Mouse (Mus musculus) cerebral cortex, adult 2 months (tissue): ENCODE results near the gene Slco3a1.

Source experiments
- WGBS: fragments of 180-500 bp; shearing (Covaris S2); methylation state at CpG from one replicate; pipeline ENCODE4 v1.1.7; 2018; 5-methylcytosine and 5-hydroxymethylcytosine counted together

The Slco3a1 gene

GRCm38 (mm10) chr7:74528182-74528581 is 26.4 kb downstream of the Slco3a1 start:
- WGBS = 88% methylated on average over 5 of the region's 5 CpGs

- 87% methylated on average over 6 of the region's 6 CpGs for WGBS
These were observed 26.9 kb downstream of the Slco3a1 start for GRCm38 (mm10) chr7:74527689-74528088.

GRCm38 (mm10) chr7:74526030-74526429 is 28.6 kb downstream of the Slco3a1 start:
- 69% methylated on average over 4 of the region's 4 CpGs for WGBS

DNA sequence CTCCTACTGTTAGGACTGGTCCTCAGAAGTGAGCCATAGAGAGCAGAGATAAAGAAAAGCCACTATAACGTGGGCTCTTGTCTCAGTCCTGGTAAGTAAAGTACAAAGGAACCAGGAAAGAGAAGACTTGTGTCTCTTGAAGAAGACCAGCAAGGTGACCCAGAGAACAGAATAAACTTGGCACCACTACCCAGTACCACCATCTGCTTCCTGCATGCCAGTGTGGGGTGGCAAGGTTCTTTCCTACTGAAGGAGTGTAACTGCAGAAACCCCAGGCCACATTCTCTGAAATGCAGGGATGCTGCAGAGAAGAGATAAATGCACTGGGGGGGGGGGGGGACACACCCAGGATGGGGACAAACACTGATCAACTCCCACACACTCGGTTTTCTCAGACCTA is 29.0 kb downstream of the Slco3a1 start:
- WGBS = 66% methylated on average over 2 of the region's 2 CpGs

DNA sequence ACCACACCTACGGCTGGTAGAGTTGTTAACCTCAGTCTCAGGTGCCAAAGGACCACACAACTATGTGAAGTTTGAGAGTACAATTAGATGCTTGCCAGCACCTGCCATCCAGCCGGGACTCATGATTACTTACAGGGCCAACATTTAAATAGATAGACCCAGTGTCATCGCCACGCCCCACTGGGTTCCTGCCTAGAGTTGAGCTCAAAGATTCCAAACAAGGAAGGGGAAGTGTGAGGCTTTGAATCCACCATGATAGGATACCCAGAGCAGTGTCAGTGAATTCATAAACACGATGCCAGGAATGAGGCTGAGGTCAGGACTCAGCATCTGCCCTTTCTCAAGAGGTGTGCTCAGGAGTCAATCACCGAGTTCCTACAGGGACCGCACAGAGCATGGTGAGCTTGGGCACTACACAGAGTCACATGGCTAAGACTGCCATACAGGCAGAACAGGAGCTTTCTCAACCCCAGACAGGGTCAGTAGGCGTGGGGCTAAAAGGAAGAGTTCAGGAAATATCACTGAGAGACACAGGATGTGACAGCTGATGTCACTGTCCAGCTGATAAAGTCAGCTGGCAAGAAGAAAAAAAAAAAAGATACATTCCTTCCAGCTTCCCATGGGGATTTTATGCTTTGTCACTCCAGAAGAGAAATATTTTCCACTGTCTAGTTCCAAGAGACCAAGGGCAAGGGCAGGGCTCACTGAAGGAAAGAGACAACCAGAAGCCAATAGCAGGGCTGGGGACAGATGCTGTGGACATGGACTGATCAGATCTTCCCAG is 30.2 kb downstream of the Slco3a1 start:
- 91% methylated on average over 8 of the region's 8 CpGs for WGBS

- 84% methylated on average over 4 of the region's 4 CpGs for whole genome bisulfite sequencing
These were observed 31.5 kb downstream of the Slco3a1 start for GRCm38 (mm10) chr7:74523086-74523485.

- WGBS = 76% methylated on average over 4 of the region's 4 CpGs
These were observed 32.3 kb downstream of the Slco3a1 start for GRCm38 (mm10) chr7:74522260-74522659.

DNA sequence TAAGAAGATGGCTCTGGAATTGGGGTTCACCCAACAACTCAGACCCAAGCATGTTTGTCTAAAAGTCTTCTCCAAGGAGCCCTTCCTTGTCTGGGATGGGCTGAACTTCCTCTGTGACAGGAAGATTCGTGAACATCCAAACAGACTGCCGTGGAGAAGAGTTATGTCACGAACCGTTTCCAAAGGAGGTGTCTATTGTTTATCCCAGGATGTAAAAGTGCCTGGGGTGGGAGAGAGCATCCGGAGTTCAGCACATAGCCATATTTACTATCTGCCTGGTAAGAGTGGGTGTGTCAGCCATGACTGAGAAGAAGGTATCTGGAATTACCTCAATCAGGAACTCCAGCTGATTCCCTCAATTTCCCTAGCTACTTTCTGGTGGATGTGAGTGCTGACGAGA is 35.2 kb downstream of the Slco3a1 start:
- WGBS = 72% methylated on average over 6 of the region's 6 CpGs

- WGBS = 84% methylated on average over 1 of the region's 1 CpGs
These were observed 35.8 kb downstream of the Slco3a1 start for GRCm38 (mm10) chr7:74518776-74519175.

- WGBS = 88% methylated on average over 5 of the region's 5 CpGs
These were observed 36.3 kb downstream of the Slco3a1 start for GRCm38 (mm10) chr7:74518255-74518654.

DNA sequence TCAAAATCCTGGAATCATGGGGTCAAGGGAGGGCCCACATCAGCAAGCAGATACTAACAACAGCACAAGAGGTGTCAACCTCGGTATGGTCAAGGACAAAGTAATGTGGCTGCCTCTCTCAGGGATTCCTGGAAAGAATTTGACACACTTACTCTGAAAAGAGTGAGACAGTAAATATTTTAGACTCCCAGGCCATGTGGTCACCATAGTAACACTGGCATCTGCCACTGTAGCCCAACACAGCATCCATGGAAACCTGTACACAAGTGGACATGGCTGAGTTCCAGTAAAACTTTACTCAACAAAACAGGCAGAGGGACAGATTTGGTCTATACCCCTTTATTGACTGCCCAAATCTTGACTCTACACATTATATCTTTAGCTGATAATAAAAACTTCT is 43.9 kb downstream of the Slco3a1 start:
- 42% methylated on average over 1 of the region's 1 CpGs for WGBS

- WGBS = 76% methylated on average over 4 of the region's 4 CpGs
These were observed 46.4 kb downstream of the Slco3a1 start for GRCm38 (mm10) chr7:74508205-74508604.

DNA sequence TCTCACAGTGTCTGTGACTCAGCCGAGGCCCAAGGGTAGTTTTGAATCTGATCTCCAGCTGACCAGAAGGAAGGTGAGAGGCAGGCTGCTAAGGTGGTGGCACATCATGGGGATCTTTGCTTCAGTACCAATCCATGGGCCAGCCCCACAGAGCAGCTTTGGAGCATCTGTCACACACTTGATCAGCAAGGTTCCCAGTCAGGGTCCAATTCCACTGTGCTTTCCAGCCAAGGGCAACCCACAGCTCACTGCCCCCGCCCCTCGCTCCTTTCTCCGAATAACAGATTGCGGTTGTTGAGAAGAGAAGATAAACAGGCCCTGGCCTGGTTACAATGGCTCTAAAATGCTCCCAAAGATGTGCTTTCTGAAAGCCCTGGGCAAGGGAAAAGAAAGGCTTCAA is 47.7 kb downstream of the Slco3a1 start:
- WGBS = 86% methylated on average over 5 of the region's 5 CpGs

- 87% methylated on average over 10 of the region's 10 CpGs for WGBS
These were observed 48.9 kb downstream of the Slco3a1 start for GRCm38 (mm10) chr7:74505635-74506034.

DNA sequence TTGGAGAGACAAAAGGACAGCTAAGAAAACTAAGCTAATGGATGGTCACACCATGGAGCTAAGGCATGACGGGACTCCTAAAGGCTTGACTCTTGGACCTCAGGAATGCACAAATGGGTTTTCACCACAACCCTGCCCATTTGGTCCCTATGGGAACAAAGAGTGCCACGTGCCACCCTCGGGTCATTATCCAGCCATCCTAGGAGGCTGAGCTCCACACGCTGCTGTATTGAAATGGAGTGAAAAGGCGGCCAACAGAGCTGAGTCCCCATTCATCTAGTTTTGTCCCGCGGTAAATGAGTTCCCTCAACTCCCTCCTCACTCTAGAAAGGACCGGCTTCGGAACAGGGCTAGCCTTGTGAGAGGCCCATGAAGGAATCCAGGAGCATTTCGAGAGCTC is 53.4 kb downstream of the Slco3a1 start:
- 63% methylated on average over 10 of the region's 10 CpGs for WGBS

GRCm38 (mm10) chr7:74499470-74499869 is 55.1 kb downstream of the Slco3a1 start:
- WGBS = 87% methylated on average over 5 of the region's 5 CpGs

- 61% methylated on average over 4 of the region's 4 CpGs for WGBS
These were observed 56.2 kb downstream of the Slco3a1 start for GRCm38 (mm10) chr7:74498266-74498980.

- 82% methylated on average over 2 of the region's 2 CpGs for WGBS
These were observed 57.4 kb downstream of the Slco3a1 start for GRCm38 (mm10) chr7:74497203-74497602.

DNA sequence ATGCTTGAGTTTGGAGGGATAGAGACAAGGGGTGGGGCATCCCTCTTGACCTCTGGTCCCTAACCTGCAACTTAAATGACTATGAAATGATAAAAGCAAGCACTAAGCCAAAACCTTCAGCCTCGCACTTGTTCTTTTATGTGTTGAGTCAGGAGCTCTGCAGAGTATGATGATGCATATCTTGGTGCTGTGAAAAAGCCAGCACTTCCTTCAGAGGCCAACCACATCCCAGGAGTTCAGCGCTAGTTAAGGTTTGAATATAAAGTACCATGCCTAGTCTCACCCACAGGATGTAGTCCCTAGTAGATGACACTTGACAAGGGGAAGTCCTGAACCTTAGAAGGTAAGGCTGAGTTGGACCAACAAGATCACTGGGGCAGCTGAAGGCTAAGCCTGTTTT is 59.1 kb downstream of the Slco3a1 start:
- WGBS = 71% methylated on average over 2 of the region's 2 CpGs

GRCm38 (mm10) chr7:74493775-74494174 is 60.8 kb downstream of the Slco3a1 start:
- WGBS = 95% methylated on average over 1 of the region's 1 CpGs

DNA sequence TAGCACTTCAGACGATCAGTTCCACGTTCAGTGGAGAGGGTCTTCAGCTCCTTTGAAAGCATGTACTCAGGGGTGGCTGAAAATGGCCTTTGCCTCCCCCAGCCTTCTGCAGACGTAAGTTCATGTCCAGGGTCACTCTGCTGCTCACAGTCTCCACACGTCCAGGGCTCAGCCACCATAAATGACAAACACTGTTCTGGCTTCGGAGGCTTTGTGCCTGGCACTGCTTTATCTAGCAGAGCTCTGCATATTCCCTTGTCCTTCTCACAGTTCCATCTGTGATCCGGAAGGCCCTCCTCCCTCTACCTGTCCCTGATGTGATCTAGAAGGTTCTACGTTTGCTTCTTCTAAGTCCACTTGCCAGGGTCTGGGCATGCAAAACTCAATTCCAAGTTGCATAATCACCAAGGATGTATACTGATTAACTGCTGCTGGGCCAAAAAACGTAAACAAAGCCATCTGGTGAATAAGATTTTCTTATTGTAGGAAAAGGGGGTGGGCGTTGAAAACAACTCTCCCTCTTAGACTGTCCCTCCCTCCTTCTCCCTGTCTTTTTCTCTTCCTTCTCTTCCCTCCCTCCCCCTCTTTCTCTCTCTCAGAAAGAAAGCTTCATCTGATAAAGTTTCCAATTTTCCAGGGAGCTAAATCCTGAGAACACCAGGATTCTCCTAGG is 62.8 kb downstream of the Slco3a1 start:
- 65% methylated on average over 9 of the region's 9 CpGs for WGBS

GRCm38 (mm10) chr7:74488141-74488540 is 66.4 kb downstream of the Slco3a1 start:
- 72% methylated on average over 3 of the region's 3 CpGs for whole genome bisulfite sequencing

DNA sequence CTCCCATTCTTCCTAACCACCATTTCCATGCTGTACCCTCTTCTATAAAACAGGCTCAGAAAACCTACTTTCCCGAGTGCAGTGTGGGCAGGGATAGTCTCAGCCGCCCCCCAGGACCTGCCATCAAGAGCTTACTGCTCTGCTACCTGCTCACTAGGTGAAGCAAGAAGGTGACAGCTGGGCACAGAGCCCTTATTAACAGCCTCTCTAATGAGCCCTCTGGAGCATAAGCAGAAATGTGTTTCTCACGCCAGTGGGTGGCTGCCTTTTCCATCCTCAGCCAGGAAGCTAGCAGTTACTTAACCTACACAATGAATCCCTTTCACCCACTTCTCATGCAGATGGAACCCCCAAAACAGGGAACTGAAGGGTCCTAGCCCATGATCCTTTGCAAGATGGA is 66.9 kb downstream of the Slco3a1 start:
- 50% methylated on average over 3 of the region's 3 CpGs for WGBS
